Mouse (Mus musculus) heart, adult 2 months (tissue): ENCODE results near the gene Faf1. TPM values are rescaled to one million over a fixed set of nuclear protein-coding genes. Genes with fewer than 3 reads are reported as not detected.
A peak's percentile ranks its signal among the peaks of the same experiment; 100 is the strongest.

Source experiments
- DNase-seq, 2 experiments: peaks; one replicate each; pipeline ENCODE4 v3.0.0; 2021
- H3K27ac ChIP-seq: fragments of 200-600 bp; 2 replicates; pipeline ENCODE4 v1.8.1; 2022
- H3K27me3 ChIP-seq: fragments of 200-500 bp; 2 replicates; pipeline ENCODE4 v1.6.1; 2012; ENCODE audit warnings: mild to moderate bottlenecking, low read length, inconsistent platforms, mixed read lengths; ENCODE audit not compliant: control insufficient read depth, insufficient read depth
- H3K36me3 ChIP-seq: fragments of 200-500 bp; 2 replicates; pipeline ENCODE4 v1.6.1; 2012; ENCODE audit warnings: low read length, inconsistent platforms; ENCODE audit not compliant: control insufficient read depth, insufficient read depth
- H3K4me1 ChIP-seq: fragments of 200-500 bp; 2 replicates; pipeline ENCODE4 v1.6.1; 2011; ENCODE audit warnings: low read length; ENCODE audit not compliant: control insufficient read depth, insufficient read depth
- H3K4me3 ChIP-seq: fragments of 200-600 bp; 2 replicates; pipeline ENCODE4 v1.8.1; 2022
- H3K79me2 ChIP-seq: fragments of 200-500 bp; replicated peaks from 2 replicates; pipeline ENCODE4 v1.6.1; 2012; ENCODE audit warnings: mild to moderate bottlenecking, inconsistent platforms, low read length, moderate library complexity, mixed read lengths; ENCODE audit not compliant: control insufficient read depth, insufficient read depth
- H3K9ac ChIP-seq: fragments of 200-500 bp; 2 replicates; pipeline ENCODE4 v1.6.1; 2012; ENCODE audit warnings: low read depth, mild to moderate bottlenecking, control low read depth, inconsistent platforms, low read length, mixed read lengths
- CTCF ChIP-seq: fragments of 200-600 bp; IDR thresholded peaks from 2 replicates; pipeline ENCODE4 v1.8.1; 2022; ENCODE audit warnings: antibody characterized with exemption, mild to moderate bottlenecking, moderate library complexity
- EP300 ChIP-seq: fragments of 200-500 bp; IDR thresholded peaks from 2 replicates; pipeline ENCODE4 v1.6.1; 2011; ENCODE audit warnings: low read depth, low read length, control low read depth; ENCODE audit not compliant: insufficient read depth
- POLR2A ChIP-seq: fragments of 200-500 bp; IDR thresholded peaks from 2 replicates; pipeline ENCODE4 v1.6.1; 2011; ENCODE audit warnings: mild to moderate bottlenecking, low read depth, low read length, control low read depth; ENCODE audit not compliant: insufficient read depth
- WGBS: fragments of 180-500 bp; shearing (Covaris S2); methylation state at CpG from one replicate; pipeline ENCODE4 v1.1.7; 2018; 5-methylcytosine and 5-hydroxymethylcytosine counted together
- intact Hi-C: fragments of 180-260 bp; cut with DNase I; formaldehyde crosslinking; loops from one replicate; pipeline ENCODE4 v1.15.1; 2025
- polyA plus RNA-seq: library from polyadenylated mRNA; depleted of rRNA; stranded (reverse); fragments of >200 nt; gene quantifications from 2 replicates; pipeline ENCODE4 v1.2.3, GENCODE M21; 2012
- total RNA-seq, 2 experiments: library from RNA; stranded (reverse); gene quantifications; 2 replicates each; pipeline ENCODE4 v1.2.3; 2021

Faf1 gene
- total and polyA plus RNA-seq, 3 experiments: 9.6 to 46.0 (median 37.1) TPM

GRCm38 (mm10) chr4:109981871-109982680, 305.7 kb downstream of the Faf1 start:
- peak overlapping the region; percentile 33 for H3K4me3 ChIP-seq
- TF ChIP-seq POLR2A: no peak
- TF ChIP-seq EP300: no peak
- no peak for TF ChIP-seq CTCF
- DNase-seq: peak in 1 of 2 experiments; percentile 40
- H3K27me3 ChIP-seq: peaks cover 72% of the 10 kb centered on the region
- no peaks in the 10 kb centered on the region; the same call in 1 of the 2 replicates for H3K4me1 ChIP-seq
- H3K27ac ChIP-seq: no peak overlapping the region
- peak overlapping the region; percentile 32; the same call in 1 of the 2 replicates for H3K9ac ChIP-seq
- intact Hi-C loops: no loop called here
- WGBS: 10% methylated on average over 98 of the region's 99 CpGs
- no peaks in the 10 kb centered on the region for H3K36me3 ChIP-seq
- no peaks in the 10 kb centered on the region for H3K79me2 ChIP-seq

- Histone ChIP-seq H3K9ac (no peak overlapping the region), H3K27ac (no peak overlapping the region), H3K36me3 (no peaks in the 10 kb centered on the region), H3K79me2 (no peaks in the 10 kb centered on the region), H3K27me3 (peaks cover 70% of the 10 kb centered on the region), H3K4me3 (peak overlapping the region; percentile 33), H3K4me1 (no peaks in the 10 kb centered on the region; the same call in 1 of the 2 replicates)
- WGBS: 17% methylated on average over 30 of the region's 30 CpGs
- intact Hi-C loops: no loop called here
- DNase-seq: peak in 1 of 2 experiments; percentile 18
- TF ChIP-seq CTCF: no peak
Measured at GRCm38 (mm10) chr4:109982681-109983265, 306.4 kb downstream of the Faf1 start.

- H3K36me3 ChIP-seq: no peaks in the 10 kb centered on the region
- H3K27me3 ChIP-seq: peaks cover 68% of the 10 kb centered on the region
- no peak overlapping the region for H3K9ac ChIP-seq
- H3K4me3 ChIP-seq: peak overlapping the region; percentile 9; the same call in 1 of the 2 replicates
- peak in 1 of 2 experiments; percentile 28 for DNase-seq
- H3K27ac ChIP-seq: no peak overlapping the region
- TF ChIP-seq EP300 (no peak), CTCF (no peak), POLR2A (no peak)
- H3K4me1 ChIP-seq: no peaks in the 10 kb centered on the region; the same call in 1 of the 2 replicates
- no peaks in the 10 kb centered on the region for H3K79me2 ChIP-seq
- intact Hi-C loops: no loop called here
- WGBS: 8% methylated on average over 49 of the region's 49 CpGs
Measured at GRCm38 (mm10) chr4:109983281-109984001, 307.1 kb downstream of the Faf1 start.

GRCm38 (mm10) chr4:109984011-109984411, 307.6 kb downstream of the Faf1 start:
- Histone ChIP-seq H3K9ac (no peak overlapping the region), H3K79me2 (no peaks in the 10 kb centered on the region), H3K4me1 (no peaks in the 10 kb centered on the region; the same call in 1 of the 2 replicates), H3K27ac (no peak overlapping the region), H3K4me3 (no peak overlapping the region; the same call in 1 of the 2 replicates), H3K36me3 (no peaks in the 10 kb centered on the region), H3K27me3 (peaks cover 64% of the 10 kb centered on the region)
- intact Hi-C loops: no loop called here
- DNase-seq: no peak
- 5% methylated on average over 24 of the region's 24 CpGs for WGBS
- TF ChIP-seq CTCF (no peak), POLR2A (no peak), EP300 (no peak)

GRCm38 (mm10) chr4:109984496-109985423, 308.4 kb downstream of the Faf1 start:
- 6% methylated on average over 38 of the region's 38 CpGs for WGBS
- H3K4me3 ChIP-seq: no peak overlapping the region
- peaks cover 61% of the 10 kb centered on the region for H3K27me3 ChIP-seq

More at GRCm38 (mm10) chr4:109984496-109985423, 308.4 kb downstream of the Faf1 start:
- TF ChIP-seq EP300: no peak
- no peak for TF ChIP-seq POLR2A
- TF ChIP-seq CTCF: no peak
- intact Hi-C loops: no loop called here
- Histone ChIP-seq H3K36me3 (no peaks in the 10 kb centered on the region), H3K9ac (no peak overlapping the region), H3K4me1 (no peaks in the 10 kb centered on the region; the same call in 1 of the 2 replicates), H3K79me2 (no peaks in the 10 kb centered on the region), H3K27ac (no peak overlapping the region)
- DNase-seq: no peak
